Mouse (Mus musculus) retina, embryonic 14.5 days (tissue): ENCODE measurements around the gene Gm20683.
A peak's percentile ranks its signal among the peaks of the same experiment; 100 is the strongest.

Experiments
- DNase-seq: peaks from one replicate; pipeline ENCODE4 v3.0.0-alpha.2; 2015; ENCODE audit warnings: low spot score

Gm20683 gene

DNA sequence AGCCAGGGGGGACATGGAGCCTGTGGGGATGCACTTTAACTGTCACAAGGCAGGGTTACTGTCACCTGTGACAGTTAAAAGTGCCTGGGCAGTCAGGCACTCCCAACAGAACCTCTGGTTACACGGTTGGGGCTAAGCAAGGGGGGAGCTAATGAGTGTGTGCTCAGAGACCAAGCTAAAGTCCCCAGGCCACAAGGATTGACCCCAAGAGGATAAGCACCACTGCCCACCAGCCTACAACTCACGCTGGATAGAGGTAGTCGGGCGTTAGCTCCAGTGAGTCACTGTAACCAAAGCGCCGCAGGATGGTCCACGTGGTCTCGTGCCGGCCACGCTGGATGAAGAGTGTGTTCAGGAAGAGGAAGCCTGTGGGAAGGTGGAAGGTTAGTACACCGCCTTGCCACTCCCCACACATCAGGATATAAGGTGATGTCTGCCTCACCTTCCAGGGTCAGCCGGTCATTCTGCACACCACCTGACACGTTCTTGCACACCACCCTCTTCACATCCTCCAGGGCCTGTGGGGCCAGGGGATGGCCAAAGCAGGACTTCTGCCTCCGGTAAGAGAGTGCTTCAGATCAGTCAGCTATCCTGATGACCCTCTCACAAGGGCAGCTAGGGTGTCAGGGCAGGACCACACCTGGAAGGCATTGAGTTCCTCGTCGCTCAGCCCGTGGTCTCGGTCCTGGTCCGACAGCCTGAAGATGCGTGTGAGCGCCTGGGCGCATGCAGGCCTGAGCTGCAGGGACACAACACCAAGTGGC lies at the start of gene Gm20683:
Gm20683 (minus strand) TSS at position 647 of the 764 bp plus-strand sequence.
- no peak for DNase-seq

DNA sequence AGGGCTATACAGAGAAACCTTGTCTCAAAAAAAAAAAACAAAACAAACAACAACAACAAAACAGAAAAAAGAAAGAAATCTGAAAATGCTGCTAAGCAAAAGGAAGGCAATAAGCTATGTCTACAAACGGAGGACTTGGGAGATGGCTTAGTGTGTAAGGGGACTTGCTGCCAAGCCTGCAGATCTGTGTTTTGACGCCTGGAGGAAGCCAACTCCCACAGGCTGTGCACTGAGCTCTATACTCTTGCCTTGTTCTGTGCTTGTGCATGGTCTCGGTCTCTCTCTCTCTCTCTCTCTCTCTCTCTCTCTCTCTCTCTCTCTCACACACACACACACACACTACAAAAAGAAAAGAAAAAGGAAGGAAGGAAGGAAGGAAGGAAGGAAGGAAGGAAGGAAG lies 47.3 kb upstream of the Gm20683 start:
- no peak for DNase-seq

DNA sequence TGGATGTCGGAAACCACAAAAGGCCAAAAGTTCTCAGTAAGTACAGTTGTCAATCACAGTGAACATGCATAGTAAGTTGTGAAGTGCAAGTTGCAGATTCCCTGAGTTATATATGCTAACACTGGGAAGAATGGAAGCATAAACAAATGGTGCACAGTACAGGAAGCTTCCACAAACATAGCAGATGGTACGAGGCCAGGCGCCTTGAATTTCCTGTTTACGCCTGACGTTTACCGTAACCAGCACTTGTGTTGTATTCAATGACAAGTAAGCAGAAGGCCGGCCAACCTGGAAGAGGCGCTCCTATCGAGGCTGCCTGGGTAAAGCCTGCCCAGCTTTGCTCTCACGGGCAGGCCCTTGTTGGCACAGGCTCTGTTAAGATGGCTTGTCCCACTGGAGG lies 45.9 kb upstream of the Gm20683 start:
- no peak for DNase-seq

DNA sequence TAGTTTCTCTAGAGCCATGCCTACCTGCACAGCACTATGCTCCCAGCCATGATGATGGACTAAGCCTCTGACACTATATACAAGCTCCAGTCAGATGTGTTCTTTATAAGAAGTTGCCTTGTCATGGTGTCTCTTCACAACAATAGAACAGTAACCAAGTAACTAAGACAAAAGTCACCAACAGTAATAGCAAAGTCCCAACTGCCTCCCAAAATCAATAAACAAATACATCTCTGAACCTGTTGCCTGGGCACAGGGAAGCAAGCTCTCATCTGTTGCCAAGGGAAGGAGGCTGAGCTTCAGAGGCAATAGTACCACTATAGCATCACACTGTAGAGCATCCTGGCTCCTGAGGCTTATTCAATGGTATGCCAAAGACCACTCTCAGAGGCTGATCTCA lies 45.2 kb upstream of the Gm20683 start:
- no peak for DNase-seq

DNA sequence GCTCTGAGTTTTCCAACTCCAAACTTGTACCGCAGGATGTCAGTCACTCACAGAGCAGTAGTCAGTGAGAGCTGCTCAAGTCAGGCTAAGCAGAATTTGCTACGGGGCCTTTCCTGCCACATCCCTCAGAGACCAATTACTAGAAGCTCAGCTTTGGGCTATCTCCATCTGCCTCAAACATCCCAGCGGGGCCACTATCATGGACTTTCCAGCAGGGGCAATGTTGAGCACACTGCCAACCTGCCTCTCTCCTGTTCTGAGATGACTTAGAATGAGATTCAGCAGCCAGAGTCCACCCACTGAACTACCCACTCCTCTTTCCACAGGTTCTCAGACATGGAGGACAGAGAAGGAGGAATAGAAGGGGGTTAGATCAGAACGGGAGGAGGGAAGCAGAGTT lies 44.1 kb upstream of the Gm20683 start:
- peak; percentile 65 for DNase-seq

DNA sequence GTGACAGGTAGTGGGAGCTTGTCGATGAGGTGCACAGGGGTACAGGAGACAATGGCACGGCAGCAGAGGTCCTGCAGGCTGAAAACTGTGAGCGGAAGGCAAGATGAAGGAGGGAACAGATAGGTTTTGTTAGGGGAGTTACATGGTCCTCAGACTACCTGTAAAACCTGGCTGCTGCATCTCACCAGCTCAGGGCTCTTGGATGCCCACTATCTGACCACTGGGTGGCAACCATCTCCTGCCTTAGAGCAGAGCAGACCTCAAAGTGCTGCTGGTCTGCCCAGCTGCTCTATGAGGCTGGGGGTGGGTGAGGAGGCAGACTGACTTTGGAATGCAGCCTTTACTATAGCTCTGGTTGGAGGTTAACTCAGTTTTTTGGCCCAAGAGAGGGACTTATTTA lies 42.3 kb upstream of the Gm20683 start:
- no peak for DNase-seq

DNA sequence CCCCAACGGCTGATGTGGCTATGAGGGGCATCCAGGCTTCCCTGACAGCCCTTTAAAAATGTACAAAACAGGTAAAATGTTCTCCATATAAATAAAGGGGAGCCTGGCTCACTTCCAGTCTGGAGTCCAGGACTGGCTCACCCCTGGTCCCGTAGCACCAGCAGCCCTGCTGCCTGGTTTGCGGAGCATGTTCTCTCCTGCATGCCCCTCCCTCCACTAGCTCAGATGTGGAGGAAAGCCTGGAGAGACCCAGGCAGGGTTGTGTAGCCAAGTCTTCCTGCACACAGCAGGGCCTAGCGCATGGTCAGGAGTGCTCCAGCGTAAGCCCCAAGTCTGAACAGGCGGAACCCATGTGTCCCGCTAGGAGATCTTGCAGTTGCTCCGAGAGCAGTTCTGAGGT lies 41.7 kb upstream of the Gm20683 start:
- DNase-seq: no peak

DNA sequence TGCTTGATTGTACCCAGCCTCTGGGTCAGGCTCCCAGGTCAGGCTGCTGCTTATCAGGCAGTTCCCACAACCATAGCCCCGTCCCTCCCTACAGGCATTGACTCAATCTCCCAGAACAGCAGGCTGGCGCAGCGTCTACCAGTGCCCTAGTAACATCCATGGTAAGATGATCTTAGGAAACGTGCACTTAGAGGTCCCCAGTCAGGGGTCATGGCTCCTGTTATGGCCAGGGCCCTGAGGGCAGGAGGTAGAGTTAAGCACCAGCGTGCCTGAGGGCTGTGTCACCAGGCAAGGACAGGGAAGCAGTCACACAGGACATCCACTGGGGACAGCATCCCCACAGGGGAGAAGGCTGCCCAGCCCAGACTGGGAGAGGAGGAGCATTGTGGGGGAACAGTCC lies 40.7 kb upstream of the Gm20683 start:
- DNase-seq: no peak

DNA sequence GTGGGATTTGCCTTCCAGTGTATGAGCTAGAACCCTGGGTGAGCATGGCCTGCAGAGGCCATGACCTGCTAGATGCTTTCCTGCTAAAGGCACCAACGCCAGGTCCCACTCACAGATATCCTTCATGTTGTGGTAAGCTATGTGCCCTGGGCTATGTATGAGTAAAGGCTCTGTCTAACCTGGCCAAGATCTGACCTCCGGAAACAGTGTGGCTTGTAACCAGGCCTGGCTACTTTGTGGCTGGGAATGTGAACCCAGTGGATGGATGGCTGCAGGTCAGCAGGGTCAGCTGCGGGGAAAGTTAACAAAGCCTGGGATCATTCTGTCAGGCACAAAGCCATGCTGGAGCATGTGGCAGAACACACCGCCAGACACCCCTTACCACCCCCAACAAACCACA lies 40.1 kb upstream of the Gm20683 start:
- no peak for DNase-seq

DNA sequence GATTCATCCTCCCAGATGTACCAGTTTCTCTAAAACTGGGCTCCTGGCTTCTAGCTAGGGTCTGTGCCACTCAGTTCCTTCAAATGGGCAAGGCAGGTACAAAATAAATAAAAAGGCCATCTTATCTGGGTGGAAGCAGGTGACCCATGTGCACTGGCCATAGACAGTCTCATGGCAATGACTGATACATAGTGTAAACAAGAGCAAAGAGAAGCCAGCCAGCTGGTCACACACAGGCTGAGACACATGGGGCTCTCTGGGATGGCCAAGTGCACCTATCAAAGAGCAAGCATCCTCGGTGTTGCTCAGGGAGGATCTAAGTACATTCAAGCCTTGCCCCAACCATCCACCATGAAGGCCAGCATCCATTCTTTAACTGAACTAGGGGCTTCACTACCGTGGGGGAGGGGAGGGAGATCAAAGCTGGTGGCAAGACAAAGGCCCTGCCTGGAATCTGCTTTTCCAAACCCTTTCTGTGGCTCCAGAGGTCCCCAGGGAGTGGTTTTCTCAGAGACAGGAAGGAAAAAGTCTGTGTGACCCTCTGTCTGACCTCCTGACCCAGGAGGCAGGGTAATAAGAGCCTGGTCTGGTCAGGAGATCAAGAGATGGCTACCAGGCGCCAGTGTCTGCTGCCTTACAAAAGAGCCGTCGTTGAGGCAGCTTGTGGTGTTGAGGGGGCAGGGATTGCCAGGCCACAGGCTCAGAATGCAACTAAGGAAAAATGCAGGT lies 39.5 kb upstream of the Gm20683 start:
- DNase-seq: no peak

DNA sequence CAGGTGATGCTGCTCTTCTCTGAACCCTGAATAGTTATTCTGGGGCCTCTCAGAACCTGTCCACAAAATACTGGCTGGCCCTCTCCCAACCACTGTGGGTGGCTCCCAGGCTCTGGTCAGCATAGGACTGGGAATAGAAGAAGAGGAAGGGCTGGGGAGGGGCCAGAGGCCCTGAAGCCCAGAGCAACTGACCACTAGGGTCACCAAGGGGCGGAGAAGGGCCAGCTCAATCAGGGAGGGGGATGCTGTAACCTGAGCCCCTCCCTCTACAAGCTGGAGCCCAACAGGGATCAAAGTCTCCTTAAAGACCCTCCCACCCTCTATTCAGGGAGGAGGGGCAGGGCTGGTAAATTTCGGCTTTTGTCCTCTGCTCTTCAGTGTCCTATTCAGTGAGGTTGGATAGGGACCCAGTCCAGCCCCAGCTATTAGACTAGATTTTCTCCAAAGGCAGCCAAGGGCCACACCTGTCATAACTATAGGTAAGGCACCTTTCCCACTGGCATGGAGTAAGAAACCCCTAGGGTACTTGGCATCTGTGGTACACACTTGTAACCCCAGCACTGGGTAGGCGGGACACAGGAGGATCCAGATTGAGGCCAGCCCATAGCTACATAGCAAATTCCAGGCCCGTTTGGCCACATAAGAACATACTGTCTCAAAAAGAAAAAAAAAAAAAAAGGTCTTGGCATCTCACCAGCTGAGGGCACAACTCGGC lies 38.8 kb upstream of the Gm20683 start, which contains the start of gene Wfikkn1:
Wfikkn1 (minus strand) TSS at position 663 of the 715 bp plus-strand sequence.
- DNase-seq: no peak

DNA sequence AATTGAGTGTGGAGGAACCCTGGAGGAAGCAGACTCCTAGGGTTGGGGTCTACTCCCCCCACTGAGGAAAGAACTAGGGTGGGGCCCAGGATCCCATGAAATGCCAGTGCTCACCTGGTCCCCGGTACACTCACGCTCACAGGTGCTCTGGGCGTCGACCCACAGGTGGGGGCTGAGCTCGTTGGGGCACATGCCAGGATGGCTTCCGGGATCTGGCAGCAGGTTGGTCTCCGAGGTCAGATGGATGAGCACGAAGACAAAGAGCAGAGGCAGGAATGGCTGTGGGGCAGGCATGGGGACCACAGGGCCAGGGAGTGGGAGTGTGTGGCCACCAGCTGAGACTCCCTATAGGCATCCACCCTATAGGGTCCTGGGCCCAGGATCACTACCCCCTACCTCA lies 38.2 kb upstream of the Gm20683 start:
- no peak for DNase-seq

DNA sequence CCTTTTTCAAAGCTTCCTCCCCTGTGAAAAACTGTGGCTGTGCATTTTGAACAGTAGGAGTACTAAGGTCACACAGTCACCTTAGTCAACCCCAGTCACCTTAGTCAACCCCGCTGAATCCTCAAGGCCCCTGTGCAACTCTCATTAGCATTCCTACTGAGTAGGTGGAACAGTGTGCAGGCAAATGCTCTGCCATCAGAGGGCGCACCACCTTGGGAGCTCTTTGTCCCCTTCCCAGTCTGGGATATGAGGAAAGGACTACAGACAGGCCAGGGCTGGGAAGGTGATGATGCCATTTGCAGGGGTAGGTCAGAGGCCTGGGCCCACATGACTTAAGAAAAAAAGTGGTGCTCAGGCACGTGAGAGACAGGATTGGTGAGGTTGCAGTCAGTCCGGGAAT lies 37.7 kb upstream of the Gm20683 start:
- DNase-seq: peak; percentile 52

DNA sequence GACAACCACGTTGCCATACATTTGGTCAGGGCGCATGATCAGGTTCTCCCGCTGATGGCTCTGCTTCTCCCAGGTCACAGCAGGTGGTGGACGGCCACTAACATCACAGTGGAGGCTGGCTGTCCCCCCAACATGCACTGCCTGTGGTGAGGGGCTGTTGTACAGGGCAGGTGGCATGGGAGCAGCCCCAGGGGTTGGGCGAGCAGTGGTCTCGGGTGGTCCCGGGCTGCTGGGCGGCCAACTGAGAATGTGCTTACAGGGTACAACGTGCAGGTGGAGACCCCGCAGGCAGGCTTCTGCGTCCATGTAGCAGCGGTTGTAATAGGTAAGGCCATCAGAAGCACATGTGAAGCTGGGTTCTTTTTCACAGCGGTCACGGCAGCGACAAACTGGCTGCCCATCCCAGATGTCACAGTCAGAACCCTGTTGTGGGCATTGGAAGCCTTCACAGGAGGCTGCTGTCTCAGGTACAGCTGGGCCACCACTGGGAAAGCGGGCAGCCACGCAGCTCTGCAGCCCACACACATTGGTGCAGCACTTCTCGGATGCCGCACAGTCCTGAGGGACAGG lies 37.1 kb upstream of the Gm20683 start:
- no peak for DNase-seq

DNA sequence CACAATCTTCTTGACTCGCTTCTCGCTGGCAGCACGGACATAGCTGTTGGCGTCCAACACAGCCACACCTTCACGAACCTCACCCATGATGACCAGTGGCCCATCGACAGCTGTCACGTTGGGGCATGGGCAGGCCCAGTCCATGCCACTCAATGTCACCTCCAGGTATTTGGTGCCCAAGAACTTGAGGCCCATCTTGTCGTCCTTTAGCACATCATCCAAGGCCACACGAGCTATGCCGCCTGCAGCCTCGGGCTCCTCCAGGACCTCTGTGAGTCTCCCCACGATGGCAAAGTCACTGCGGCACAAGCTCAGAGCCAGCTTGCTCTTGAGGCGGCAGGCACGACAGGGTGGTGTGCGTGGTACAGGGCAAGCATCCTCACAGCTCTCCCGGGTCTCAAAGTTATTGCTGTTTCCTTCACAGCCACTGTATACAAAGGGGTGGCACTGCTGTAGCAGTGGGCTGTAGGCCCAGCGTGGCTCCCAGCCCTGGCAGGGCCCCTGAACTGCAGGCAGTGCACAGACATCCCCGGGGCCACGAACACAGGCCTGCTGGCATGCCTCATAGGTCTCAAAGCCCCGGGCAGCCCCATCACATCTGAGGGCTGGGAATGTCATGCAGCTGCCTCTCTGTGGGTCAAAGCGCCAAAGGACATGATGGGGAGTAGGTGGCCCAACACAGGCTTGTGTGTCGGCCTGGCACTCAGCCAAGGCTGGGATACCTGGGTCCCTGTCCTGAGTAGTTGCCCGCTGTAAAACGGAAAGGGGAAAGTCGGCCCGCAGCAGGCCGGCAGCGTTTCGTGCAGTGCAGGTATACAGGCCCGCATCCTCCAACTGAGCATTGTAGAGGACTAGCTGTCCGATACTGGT lies 36.4 kb upstream of the Gm20683 start:
- no peak for DNase-seq

DNA sequence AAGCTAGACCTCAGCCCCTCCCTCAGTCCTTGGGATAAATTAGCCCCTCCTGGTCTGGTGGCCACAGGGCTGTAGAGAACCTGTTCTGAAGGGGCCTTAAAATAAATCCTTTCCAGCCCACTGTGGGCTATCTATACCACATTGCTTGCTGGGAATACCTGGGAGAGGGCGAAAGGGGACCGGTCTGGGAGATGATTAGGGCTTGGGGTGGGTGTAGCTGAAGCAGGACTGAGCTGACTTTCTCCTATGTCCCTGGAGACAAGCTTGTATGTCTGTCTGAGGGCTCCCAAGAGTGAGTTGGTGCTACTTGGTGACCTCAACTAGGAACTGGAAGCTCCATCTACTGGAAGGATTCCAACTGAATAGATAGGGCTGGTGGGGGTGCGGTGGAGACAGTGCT lies 35.5 kb upstream of the Gm20683 start:
- no peak for DNase-seq

DNA sequence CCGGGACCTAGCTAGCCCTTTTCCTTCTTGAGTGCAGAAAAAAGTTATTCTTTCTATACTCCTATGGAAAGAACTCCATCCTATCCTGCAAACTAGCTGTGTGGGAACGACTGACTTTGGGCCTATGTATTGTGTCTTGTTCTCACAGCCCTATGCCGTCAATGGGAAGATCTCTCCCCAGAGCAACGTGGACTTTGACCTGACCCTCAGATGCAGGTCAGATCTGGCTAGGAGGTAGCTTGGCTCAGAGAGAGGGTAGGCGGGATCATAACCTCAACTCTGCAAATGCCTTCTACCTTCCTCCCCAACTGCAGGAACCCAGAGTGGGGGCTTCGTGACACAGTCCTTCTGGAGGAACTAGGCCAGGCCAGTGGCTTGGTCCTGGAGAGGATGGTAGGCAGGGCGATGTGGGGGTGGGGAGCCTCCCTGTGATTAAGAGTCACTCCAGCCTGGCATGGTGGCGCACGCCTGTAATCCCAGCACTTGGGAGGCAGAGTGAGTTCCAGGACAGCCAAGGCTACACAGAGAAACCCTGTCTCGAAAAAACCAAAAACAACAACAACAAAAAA lies 34.9 kb upstream of the Gm20683 start:
- no peak for DNase-seq

DNA sequence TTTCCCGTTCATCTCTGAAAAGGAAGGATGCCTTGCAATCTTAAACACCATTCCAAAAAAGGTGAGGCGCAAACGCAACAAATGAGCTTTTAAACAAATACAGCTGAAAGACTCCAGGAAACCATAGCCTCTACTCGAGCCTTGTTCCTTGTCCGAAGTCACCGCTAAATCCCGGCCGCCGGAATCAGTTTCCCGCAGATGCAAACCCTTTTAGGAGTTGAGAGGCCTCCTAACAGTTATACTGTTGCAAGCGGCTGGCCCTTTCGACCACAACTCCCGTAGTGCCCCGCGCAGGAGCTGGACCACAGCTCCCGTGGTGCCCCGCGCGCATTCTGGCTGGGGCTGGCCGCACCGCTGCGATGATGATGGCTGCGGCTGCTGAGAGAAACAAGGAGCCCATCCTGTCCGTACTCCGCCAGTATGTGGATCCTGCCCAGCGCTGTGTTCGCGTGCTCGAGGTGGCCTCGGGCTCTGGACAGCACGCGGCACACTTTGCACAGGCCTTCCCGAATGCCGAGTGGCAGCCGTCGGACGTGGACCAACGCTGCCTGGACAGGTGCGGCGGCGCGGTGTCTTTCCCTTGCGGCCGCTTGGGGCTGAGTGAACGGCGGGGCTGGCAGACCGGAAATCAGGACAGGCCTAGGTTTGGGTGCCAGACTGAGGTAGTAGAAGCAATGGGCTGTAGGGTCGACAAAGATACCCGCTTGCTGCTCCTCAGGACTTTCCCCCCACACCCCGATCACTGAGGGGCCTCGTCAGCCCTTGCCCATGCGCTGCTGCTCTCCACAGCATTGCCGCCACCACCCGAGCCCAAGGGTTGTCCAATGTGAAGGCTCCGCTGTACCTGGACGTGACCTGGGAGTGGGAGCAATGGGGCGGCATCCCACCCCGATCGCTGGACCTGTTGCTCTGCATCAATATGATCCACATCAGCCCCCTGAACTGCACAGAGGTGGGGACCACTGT lies 33.9 kb upstream of the Gm20683 start:
- peak; percentile 89 for DNase-seq

DNA sequence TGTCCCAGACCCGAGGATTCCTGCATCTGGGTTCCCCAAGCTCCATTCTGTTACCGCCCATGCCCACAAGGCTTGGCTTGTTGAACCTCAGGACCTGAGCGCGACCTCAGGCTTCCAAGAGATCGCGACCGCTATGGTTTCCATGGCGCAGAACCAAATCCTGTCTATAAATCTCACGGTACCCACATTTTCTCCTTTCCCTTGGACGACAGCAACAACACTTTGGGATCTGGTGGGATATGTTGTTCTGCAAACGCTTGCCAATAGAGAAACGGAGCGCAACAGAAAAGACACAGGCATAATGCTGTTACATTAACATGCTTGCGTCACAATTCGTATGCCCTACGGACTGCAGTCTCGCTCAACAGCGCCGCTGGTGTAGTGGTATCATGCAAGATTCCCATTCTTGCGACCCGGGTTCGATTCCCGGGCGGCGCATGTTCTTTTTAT lies 33.2 kb upstream of the Gm20683 start, which contains the start of gene Mettl26:
Mettl26 (plus strand) TSS at position 354 of the 450 bp plus-strand sequence.
- peak; percentile 94 for DNase-seq
